Mouse (Mus musculus): Measurements from ENCODE around the gene Elmo3.

GRCm38 (mm10) chr8:105292471-105292870, 12.9 kb upstream of the Elmo3 start:
- TF ChIP-seq E2F4 (IDR thresholded peaks at IDR 0.05; ENCODE audit: insufficient replicate concordance, low read depth, low read length) (no peak), ZC3H11A (IDR thresholded peaks at IDR 0.05; ENCODE audit: low read depth, low read length) (no peak), CTCF (conservative IDR thresholded peaks at IDR 0.05 in 1 of 2, IDR thresholded peaks at IDR 0.05 in 1 of 2; ENCODE audit: low read depth in 2 of 2, low read length in 2 of 2) (no peak), MAFK (IDR thresholded peaks at IDR 0.05; ENCODE audit: insufficient replicate concordance, low read length) (no peak), SIN3A (IDR thresholded peaks at IDR 0.05; ENCODE audit: low read length) (no peak), POLR2A (IDR thresholded peaks at IDR 0.05; ENCODE audit: low read depth, low read length) (no peak), EP300 (IDR thresholded peaks at IDR 0.05; ENCODE audit: low read length) (no peak), IRF4 (IDR thresholded peaks at IDR 0.05; ENCODE audit: low read depth, low read length) (no peak), TBP (conservative IDR thresholded peaks at IDR 0.05; ENCODE audit: low read depth, low read length) (no peak), HCFC1 (IDR thresholded peaks at IDR 0.05; ENCODE audit: low read depth, low read length) (no peak), USF1 (IDR thresholded peaks at IDR 0.05; ENCODE audit: low read depth, low read length) (no peak), MAZ (IDR thresholded peaks at IDR 0.05; ENCODE audit: low read depth, low read length) (no peak), POLR2AphosphoS2 (IDR thresholded peaks at IDR 0.05; ENCODE audit: low read depth, low read length) (no peak), MAX (IDR thresholded peaks at IDR 0.05; ENCODE audit: low read length) (no peak)

All from CH12.LX (cell line).